Mouse (Mus musculus): Measurements from ENCODE around the gene Kng2. TPM values are rescaled to one million over a fixed set of nuclear protein-coding genes. Genes with fewer than 3 reads are reported as not detected.

Gene Kng2
- total RNA-seq (2023): not detected

DNA sequence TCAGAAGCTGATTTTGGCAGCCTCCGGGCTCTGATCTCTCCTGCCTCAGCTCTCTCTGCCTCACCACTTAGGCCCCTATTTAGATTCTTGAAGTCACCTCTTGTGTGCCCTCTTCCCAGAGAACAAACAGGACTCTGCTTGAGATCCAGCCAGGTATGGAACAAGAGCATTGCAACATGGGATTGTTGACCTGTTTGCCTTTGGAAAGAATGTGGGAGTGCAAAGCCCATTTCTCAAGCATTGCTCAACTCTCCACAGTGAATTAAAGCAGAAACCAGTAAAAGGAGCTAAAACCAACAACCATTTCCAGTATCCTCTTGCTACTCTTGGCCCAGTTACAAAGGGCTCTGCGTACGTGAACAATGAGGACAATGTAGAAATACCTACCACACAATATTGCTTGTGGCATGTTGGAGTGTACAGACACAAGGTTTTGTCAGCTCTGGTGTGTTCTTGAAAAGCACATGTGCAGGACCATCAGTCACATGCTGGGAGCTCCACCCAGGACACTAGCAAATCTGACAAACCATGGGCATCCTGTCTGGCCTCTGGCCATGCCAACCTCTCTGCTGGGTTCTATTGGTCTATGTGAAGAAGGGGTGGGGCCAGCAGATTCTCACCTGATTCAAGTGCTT lies at the start of gene Kng2:
TSS of gene Kng2 (minus strand) at position 517 of the 635 bp plus-strand sequence.

GRCm38 (mm10) chr16:23057668-23058447 lies 28.6 kb upstream of the Kng2 start, which contains the start of gene Kng1:
Gene Kng1, plus strand, starts transcription at chr16:23057865.

GRCm38 (mm10) chr16:22950840-22951395 lies 78.4 kb downstream of the Kng2 start, which contains the start of gene Hrg:
Gene Hrg, plus strand, starts transcription at chr16:22951072.

Other genes starting within 250 kb of the Kng2 start
- gene Crygs, start 217.9 kb downstream of the Kng2 start, total RNA-seq (2023): 1 to 10 TPM in 1 of 2 experiments, not detected in 1; 1.1 TPM
- 10 to 100 TPM; 27.8 to 29.4 TPM for gene Tbccd1, start 171.8 kb downstream of the Kng2 start, total RNA-seq (2023)
- gene Dnajb11, start 171.6 kb downstream of the Kng2 start, total RNA-seq (2023): 10 to 100 TPM; 75.8 to 80.2 TPM
- gene Ahsg, start 138.2 kb downstream of the Kng2 start, total RNA-seq (2023): not detected
- not detected for gene Fetub, start 111.1 kb downstream of the Kng2 start, total RNA-seq (2023)
- gene Hrg, start 78.4 kb downstream of the Kng2 start, total RNA-seq (2023): not detected
- gene Kng1, start 28.4 kb upstream of the Kng2 start, total RNA-seq (2023): not detected
- 1,000 to 10,000 TPM; 1,212 to 1,271 TPM for gene Eif4a2, start 78.0 kb upstream of the Kng2 start, total RNA-seq (2023)
- 10 to 100 TPM in 1 of 2 experiments, 1 to 10 TPM in 1; 9.1 to 16.7 TPM for gene Rfc4, start 98.3 kb upstream of the Kng2 start, total RNA-seq (2023)
- not detected for gene Adipoq, start 117.1 kb upstream of the Kng2 start, total RNA-seq (2023)
- 100 to 1,000 TPM; 142 to 152 TPM for gene St6gal1, start 195.3 kb upstream of the Kng2 start, total RNA-seq (2023)

All from B cell, adult 67 days (primary cell).